Comparison of ENCODE assay signal across 8 mouse cellular contexts in the genomic region with DNA sequence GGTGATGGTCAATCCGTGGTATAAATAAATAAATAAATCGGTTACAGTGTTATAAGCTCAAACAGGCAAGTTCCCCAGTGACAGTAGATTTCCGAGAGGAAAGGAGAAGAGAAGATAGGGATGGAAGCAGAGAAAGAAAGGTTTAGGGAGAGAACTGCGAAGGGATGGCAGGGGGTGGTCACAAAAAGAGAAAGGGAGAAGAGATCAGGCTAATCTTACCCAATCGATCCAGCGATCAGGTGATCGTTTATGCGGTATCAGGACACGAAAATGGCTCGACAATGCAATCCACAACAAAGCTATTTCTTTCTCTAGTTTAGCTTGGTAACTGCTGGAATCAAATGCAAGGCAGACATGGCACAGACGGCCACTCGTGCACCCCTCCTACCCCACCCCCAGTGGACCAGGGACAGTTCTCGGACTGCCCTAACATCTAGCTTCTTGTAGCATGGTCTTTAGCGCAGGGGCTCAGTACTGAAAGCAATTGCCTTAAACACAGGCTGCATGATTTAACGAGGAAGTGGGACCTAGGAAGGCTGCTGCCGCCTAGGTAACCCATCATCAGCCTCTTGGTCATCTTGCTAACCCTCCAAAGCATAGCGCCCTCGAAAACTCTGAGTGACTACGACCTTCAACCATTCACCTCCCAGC. TPM values are rescaled to one million over a fixed set of nuclear protein-coding genes. Genes with fewer than 3 reads are reported as not detected.
DNase-seq lines count a peak whose midpoint lies in the region; ATAC-seq and TF ChIP-seq lines count a peak whose summit lies in the region.

Gene Brinp3 (plus strand): TSS at position 80 of the 651 bp plus-strand sequence.

- peak; percentile 76 for DNase-seq in heart, adult 11 months
- DNase-seq in heart, adult 8-10 months (ENCODE audit: low spot score), result no peak
- DNase-seq in brain, embryonic 14.5 days (ENCODE audit: low read depth), result peak; percentile 72
- peak; percentile 42 for DNase-seq in forebrain, embryonic 14.5 days (ENCODE audit: low spot score)
- peak; percentile 37 for DNase-seq in left cerebral cortex, adult 2 months (ENCODE audit: extremely low spot score in 1 of 2, low spot score in 2 of 2)
- peak; percentile 26 for DNase-seq in neural tube, embryonic 11.5 days (ENCODE audit: low spot score)
- DNase-seq in spleen, adult 12 weeks (ENCODE audit: low spot score), result no peak
- DNase-seq in ovary, adult 18-20 months (ENCODE audit: low spot score), result no peak

- peak; percentile 41 for ATAC-seq in forebrain, embryonic 14.5 days
- ATAC-seq in neural tube, embryonic 11.5 days (ENCODE audit: insufficient read depth, low FRiP score, low TSS enrichment), result no peak

- no peak within 1 kb of the TSS for H3K27ac ChIP-seq in forebrain, embryonic 14.5 days (ENCODE audit: low read depth, low read length)
- H3K27ac ChIP-seq in left cerebral cortex, adult 2 months, result peak within 1 kb of the TSS; percentile 94
- no peak within 1 kb of the TSS for H3K27ac ChIP-seq in neural tube, embryonic 11.5 days (ENCODE audit: low read depth, low read length)

- H3K4me1 ChIP-seq in forebrain, embryonic 14.5 days (ENCODE audit: control insufficient read depth, insufficient read depth, low read length), result 0 out of 2 replicates have a peak, but pooled peaks cover 3% of the 10 kb centered on the region
- no peaks in the 10 kb centered on the region for H3K4me1 ChIP-seq in neural tube, embryonic 11.5 days (ENCODE audit: control insufficient read depth, insufficient read depth, low read length)

- H3K27me3 ChIP-seq in forebrain, embryonic 14.5 days (replicated peaks; ENCODE audit: control insufficient read depth, insufficient read depth, low read length), result no peaks in the 10 kb centered on the region; the same call in 1 of the 2 replicates
- H3K27me3 ChIP-seq in neural tube, embryonic 11.5 days (ENCODE audit: control insufficient read depth, insufficient read depth, low read length), result peaks cover 20% of the 10 kb centered on the region

- TF ChIP-seq CTCF in brain, embryonic 14.5 days (IDR thresholded peaks at IDR 0.05; ENCODE audit: borderline replicate concordance, extremely low read depth, insufficient read depth, insufficient read length), result no peak
- no peak for TF ChIP-seq CTCF in left cerebral cortex, adult 2 months (IDR thresholded peaks at IDR 0.05)

- H3K9me3 ChIP-seq in forebrain, embryonic 14.5 days (replicated peaks; ENCODE audit: control insufficient read depth, low read length), result no peaks in the 10 kb centered on the region
- no peaks in the 10 kb centered on the region for H3K9me3 ChIP-seq in neural tube, embryonic 11.5 days (ENCODE audit: control insufficient read depth, low read length)

- TF ChIP-seq POLR2A in brain, embryonic 14.5 days (IDR thresholded peaks at IDR 0.05; ENCODE audit: borderline replicate concordance, extremely low read depth, insufficient read depth, insufficient read length, poor library complexity, severe bottlenecking), result no peak

- peak within 1 kb of the TSS; percentile 46 for H3K4me3 ChIP-seq in forebrain, embryonic 14.5 days (ENCODE audit: low read depth, low read length)
- H3K4me3 ChIP-seq in left cerebral cortex, adult 2 months, result peak within 1 kb of the TSS; percentile 75
- peak within 1 kb of the TSS; percentile 33 for H3K4me3 ChIP-seq in neural tube, embryonic 11.5 days (ENCODE audit: low read depth, low read length)

- peak within 1 kb of the TSS; percentile 73 for H3K4me2 ChIP-seq in forebrain, embryonic 14.5 days (ENCODE audit: low read length)
- peak within 1 kb of the TSS; percentile 55 for H3K4me2 ChIP-seq in neural tube, embryonic 11.5 days (ENCODE audit: low read depth)

- intact Hi-C loops in left cerebral cortex, adult 2 months (cut with DNase I), result loop anchor here (10.0 kb wide), 3 partner anchors 360 to 1920 kb away; no protein-coding TSS in a partner anchor

- H3K9ac ChIP-seq in forebrain, embryonic 14.5 days (ENCODE audit: low read length), result peak within 1 kb of the TSS; percentile 64
- peak within 1 kb of the TSS; percentile 29; the same call in 1 of the 2 replicates for H3K9ac ChIP-seq in neural tube, embryonic 11.5 days (ENCODE audit: low read length)

- no peaks in the 10 kb centered on the region for H3K36me3 ChIP-seq in forebrain, embryonic 14.5 days (ENCODE audit: control insufficient read depth, insufficient read depth, low read length)
- H3K36me3 ChIP-seq in neural tube, embryonic 11.5 days (ENCODE audit: control insufficient read depth, insufficient read depth, low read length), result no peaks in the 10 kb centered on the region

- 2% methylated on average over 19 of the region's 19 CpGs for WGBS in forebrain, embryonic 14.5 days
- 3% methylated on average over 19 of the region's 19 CpGs for WGBS in neural tube, embryonic 11.5 days

RNA-seq across cellular contexts. Expression of gene Brinp3, which starts in this region (rescaled TPM):
- under 1 TPM in 1 of 4 experiments, not detected in 3; 0.14 TPM for total RNA-seq in heart, adult 8-10 months (2022)
- polyA plus RNA-seq in brain, embryonic 14.5 days (2012; rRNA removed), result 8.8 and 14.1 TPM in 2 replicates
- 8.1 and 13.1 TPM in 2 replicates for polyA plus RNA-seq in forebrain, embryonic 14.5 days (2014; fragmentation: Nextera tagmentation; extraction: Ambion mirVana)
- total RNA-seq in left cerebral cortex, adult 2 months (2021), result 10 to 100 TPM; 46.8 to 49.7 TPM
- polyA plus RNA-seq in neural tube, embryonic 11.5 days (2014; fragmentation: Nextera tagmentation; extraction: Ambion mirVana), result 1.4 and 1.6 TPM in 2 replicates

Comparison
In these comparisons a context has a peak if more than half of its experiments do, and no peak if none do; other contexts are left out.
1. RNA of gene Brinp3 (total RNA-seq): 46.8 to 49.7 TPM in left cerebral cortex, adult 2 months; 0.14 TPM in heart, adult 8-10 months; every median in the first group is over 10 times any median in the second.
2. DNase-seq: peak in heart, adult 11 months (single experiment), brain, embryonic 14.5 days (single experiment), forebrain, embryonic 14.5 days (single experiment), left cerebral cortex, adult 2 months (2 of 2) and neural tube, embryonic 11.5 days (single experiment); none in heart, adult 8-10 months (single experiment), spleen, adult 12 weeks (single experiment) and ovary, adult 18-20 months (single experiment).
3. Peak in every context shown above with its lines, with median percentiles within 50 percentile points of each other: H3K4me3 ChIP-seq.